ENCODE assay signal across 9 mouse cellular contexts in the genomic region with DNA sequence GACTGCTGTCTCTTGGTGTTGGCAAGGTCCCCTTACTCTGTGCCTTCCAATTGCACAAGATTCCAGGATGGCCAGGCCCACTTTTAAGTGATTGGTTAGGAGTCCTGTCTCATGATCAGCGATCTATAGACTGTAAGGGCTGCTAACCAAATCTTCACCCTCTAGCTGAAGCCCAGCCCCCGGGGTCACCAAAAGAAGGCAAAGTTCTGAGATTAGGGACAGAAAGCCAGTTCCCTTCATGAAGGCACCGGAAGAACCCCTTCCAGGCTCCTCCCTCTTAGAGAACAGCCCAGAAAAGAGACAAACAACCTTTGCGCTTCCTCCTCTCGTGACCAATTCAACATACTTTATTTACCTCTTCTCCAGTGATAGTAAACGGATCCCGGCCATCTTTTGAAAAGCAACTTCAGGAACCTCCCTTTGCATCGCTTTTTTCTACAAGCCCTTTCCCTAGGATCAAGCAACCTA. TPM values are rescaled to one million over a fixed set of nuclear protein-coding genes. Genes with fewer than 3 reads are reported as not detected.
A peak's percentile ranks its signal among the peaks of the same experiment; 100 is the strongest.
DNase-seq lines count a peak whose midpoint lies in the region; ATAC-seq lines count a peak whose summit lies in the region.
"Had no signal": no experiment of that assay in that cellular context is flagged by ENCODE, and none has a peak within 500 bp of the region (broad histone marks: within the 10 kb centered on the region; RNA-seq: fewer than 3 reads in every experiment).

No protein-coding gene starts in this region.

- peak overlapping the region; percentile 88 for H3K4me2 ChIP-seq in heart, embryonic 12.5 days
- peak overlapping the region; percentile 89 for H3K4me2 ChIP-seq in kidney, embryonic 16.5 days (replicated peaks; ENCODE audit: low read depth, low read length)

- ATAC-seq in heart, embryonic 12.5 days (ENCODE audit: insufficient number of reproducible peaks, low FRiP score), result no peak
- ATAC-seq in kidney, embryonic 16.5 days (ENCODE audit: low FRiP score, low TSS enrichment), result no peak

- peaks cover 47% of the 10 kb centered on the region for H3K4me1 ChIP-seq in heart, embryonic 12.5 days (replicated peaks)
- H3K4me1 ChIP-seq in kidney, embryonic 16.5 days (ENCODE audit: insufficient read depth, low read length), result peaks cover 24% of the 10 kb centered on the region

- peak overlapping the region; percentile 96 for H3K4me3 ChIP-seq in heart, embryonic 12.5 days
- peak overlapping the region; percentile 100 for H3K4me3 ChIP-seq in kidney, embryonic 16.5 days (ENCODE audit: low read length)

- peaks cover 4% of the 10 kb centered on the region; the same call in 1 of the 2 replicates for H3K9me3 ChIP-seq in heart, embryonic 12.5 days (replicated peaks)
- no peaks in the 10 kb centered on the region for H3K9me3 ChIP-seq in kidney, embryonic 16.5 days (ENCODE audit: low read length)

- intact Hi-C loops in gastrocnemius, postnatal 36 days (cut with DNase I), result no loop called here
- intact Hi-C loops in left cerebral cortex, postnatal 14 days (cut with DNase I), result no loop called here

- WGBS in heart, embryonic 12.5 days, result 2% methylated on average over 8 of the region's 8 CpGs
- 3% methylated on average over 8 of the region's 8 CpGs for WGBS in kidney, embryonic 16.5 days

- H3K9ac ChIP-seq in heart, embryonic 12.5 days, result peak overlapping the region; percentile 94
- peak overlapping the region; percentile 87 for H3K9ac ChIP-seq in kidney, embryonic 16.5 days (replicated peaks; ENCODE audit: low read length)

- H3K27ac ChIP-seq in heart, embryonic 12.5 days (ENCODE audit: poor library complexity, severe bottlenecking), result peak overlapping the region; percentile 77
- H3K27ac ChIP-seq in kidney, embryonic 16.5 days (ENCODE audit: low read length), result peak overlapping the region; percentile 84

- no peaks in the 10 kb centered on the region for H3K27me3 ChIP-seq in heart, embryonic 12.5 days (replicated peaks)
- no peaks in the 10 kb centered on the region for H3K27me3 ChIP-seq in kidney, embryonic 16.5 days (ENCODE audit: insufficient read depth, low read length)

- H3K36me3 ChIP-seq in heart, embryonic 12.5 days, result peaks cover 22% of the 10 kb centered on the region
- peaks cover 5% of the 10 kb centered on the region; the same call in 1 of the 2 replicates for H3K36me3 ChIP-seq in kidney, embryonic 16.5 days (ENCODE audit: insufficient read depth, low read length)

- peak; percentile 51 for DNase-seq in gastrocnemius, adult 18-20 months (ENCODE audit: low spot score)
- no peak for DNase-seq in gastrocnemius, postnatal 36 days
- DNase-seq in c-Kit-positive CD71-positive TER-119-positive erythroid progenitor cells, embryonic 14.5 days (ENCODE audit: low spot score), result peak; percentile 60
- DNase-seq in lung, postnatal 36 days, result peak; percentile 66
- DNase-seq in retina, postnatal 1 day, result peak; percentile 29
- DNase-seq in left cerebral cortex, postnatal 14 days (ENCODE audit: low spot score in 2 of 2), result no peak

RNA-seq across cellular contexts. Expression of a gene that starts 1.0 kb away (rescaled TPM):
- total RNA-seq in gastrocnemius, adult 18-20 months (2021), result 100 to 1,000 TPM; 147 to 178 TPM
- total RNA-seq in gastrocnemius, postnatal 36 days (2021), result 100 to 1,000 TPM; 115 to 116 TPM
- polyA plus RNA-seq in heart, embryonic 12.5 days (2016; fragmentation: Nextera tagmentation; extraction: Ambion mirVana), result 49.7 and 52.7 TPM in 2 replicates
- 57.4 and 71.4 TPM in 2 replicates for polyA plus RNA-seq in kidney, embryonic 16.5 days (2015; fragmentation: Nextera tagmentation; extraction: Ambion mirVana)
- 10 to 100 TPM; 43.0 to 45.8 TPM for total RNA-seq in left cerebral cortex, postnatal 14 days (2021)

RNA-seq across cellular contexts. Expression of a gene that starts 24.1 kb away (rescaled TPM):
- total RNA-seq in gastrocnemius, adult 18-20 months (2021), result 100 to 1,000 TPM; 161 to 167 TPM
- total RNA-seq in gastrocnemius, postnatal 36 days (2021), result 100 to 1,000 TPM; 131 to 150 TPM
- polyA plus RNA-seq in heart, embryonic 12.5 days (2016; fragmentation: Nextera tagmentation; extraction: Ambion mirVana), result 12.6 and 13.3 TPM in 2 replicates
- polyA plus RNA-seq in kidney, embryonic 16.5 days (2015; fragmentation: Nextera tagmentation; extraction: Ambion mirVana), result 8.4 and 10.5 TPM in 2 replicates
- 10 to 100 TPM; 13.0 to 13.9 TPM for total RNA-seq in left cerebral cortex, postnatal 14 days (2021)

RNA-seq across cellular contexts. Expression of a gene that starts 33.7 kb away (rescaled TPM):
- total RNA-seq in gastrocnemius, adult 18-20 months (2021), result under 1 TPM; 0.09 to 0.11 TPM
- under 1 TPM in 1 of 2 experiments, not detected in 1; 0.12 TPM for total RNA-seq in gastrocnemius, postnatal 36 days (2021)
- polyA plus RNA-seq in heart, embryonic 12.5 days (2016; fragmentation: Nextera tagmentation; extraction: Ambion mirVana), result not detected in 2 replicates
- polyA plus RNA-seq in kidney, embryonic 16.5 days (2015; fragmentation: Nextera tagmentation; extraction: Ambion mirVana), result 0.40 and 0.67 TPM in 2 replicates
- under 1 TPM; 0.25 to 0.33 TPM for total RNA-seq in left cerebral cortex, postnatal 14 days (2021)
- total RNA-seq: adrenal gland, adult 18-20 months had no signal

Comparison
In these comparisons a context has a peak if more than half of its experiments do, and no peak if none do; other contexts are left out.
1. DNase-seq: peak in gastrocnemius, adult 18-20 months (single experiment), c-Kit-positive CD71-positive TER-119-positive erythroid progenitor cells, embryonic 14.5 days (single experiment), lung, postnatal 36 days (single experiment) and retina, postnatal 1 day (single experiment); none in gastrocnemius, postnatal 36 days (0 of 2) and left cerebral cortex, postnatal 14 days (0 of 2).
2. RNA of a gene that starts 24.1 kb away (total RNA-seq): 161 to 167 TPM in gastrocnemius, adult 18-20 months and 131 to 150 TPM in gastrocnemius, postnatal 36 days; 13.0 to 13.9 TPM in left cerebral cortex, postnatal 14 days; every median in the first group is over 4 times any median in the second.